Mouse (Mus musculus): ENCODE data around the gene Epb41l4b. TPM values are rescaled to one million over a fixed set of nuclear protein-coding genes. Genes with fewer than 3 reads are reported as not detected.
A peak's percentile ranks its signal among the peaks of the same experiment; 100 is the strongest.

Epb41l4b gene
- polyA plus RNA-seq, 1 experiment from 2014 or later: 10.3 TPM

- H3K4me3 ChIP-seq (ENCODE audit: low read depth, low read length): no peak overlapping the region
Measured at GRCm38 (mm10) chr4:57111411-57111810, 31.8 kb downstream of the Epb41l4b start.

GRCm38 (mm10) chr4:57109543-57109942 is 33.7 kb downstream of the Epb41l4b start:
- Histone ChIP-seq H3K9ac (replicated peaks; ENCODE audit: low read depth) (no peak overlapping the region), H3K4me2 (replicated peaks; ENCODE audit: low read depth, low read length) (no peak overlapping the region), H3K4me1 (ENCODE audit: insufficient read depth, low read depth, low read length) (peaks cover 3% of the 10 kb centered on the region; the same call in 1 of the 2 replicates), H3K36me3 (ENCODE audit: insufficient read depth, low read length) (no peaks in the 10 kb centered on the region), H3K9me3 (ENCODE audit: low read length) (no peaks in the 10 kb centered on the region), H3K27ac (ENCODE audit: low read length) (no peak overlapping the region), H3K4me3 (ENCODE audit: low read depth, low read length) (no peak overlapping the region), H3K27me3 (replicated peaks; ENCODE audit: insufficient read depth, low read length) (no peaks in the 10 kb centered on the region)
- no peak for TF ChIP-seq CTCF (IDR thresholded peaks at IDR 0.05)
- no peak for TF ChIP-seq EP300 (IDR thresholded peaks at IDR 0.05)
- no peak for ATAC-seq
- 73% methylated on average over 4 of the region's 4 CpGs for WGBS
- no peak for DNase-seq (ENCODE audit: low spot score)

More at GRCm38 (mm10) chr4:57111411-57111810, 31.8 kb downstream of the Epb41l4b start:
- ATAC-seq (no peak), DNase-seq (ENCODE audit: low spot score) (no peak)
- H3K36me3 ChIP-seq (ENCODE audit: insufficient read depth, low read length): no peaks in the 10 kb centered on the region
- TF ChIP-seq EP300 (IDR thresholded peaks at IDR 0.05) (no peak), CTCF (IDR thresholded peaks at IDR 0.05) (0 out of 2 replicates have a peak, but pooled peaks have one; percentile 7)
- H3K9me3 ChIP-seq (ENCODE audit: low read length): no peaks in the 10 kb centered on the region
- no peaks in the 10 kb centered on the region for H3K27me3 ChIP-seq (replicated peaks; ENCODE audit: insufficient read depth, low read length)
- H3K4me2 ChIP-seq (replicated peaks; ENCODE audit: low read depth, low read length): no peak overlapping the region
- no peak overlapping the region for H3K27ac ChIP-seq (ENCODE audit: low read length)
- H3K4me1 ChIP-seq (ENCODE audit: insufficient read depth, low read depth, low read length): peaks cover 3% of the 10 kb centered on the region; the same call in 1 of the 2 replicates
- H3K9ac ChIP-seq (replicated peaks; ENCODE audit: low read depth): no peak overlapping the region
- 68% methylated on average over 4 of the region's 4 CpGs for WGBS

GRCm38 (mm10) chr4:57105339-57105738 is 37.9 kb downstream of the Epb41l4b start:
- DNase-seq (ENCODE audit: low spot score) (no peak), ATAC-seq (no peak)
- H3K36me3 ChIP-seq (ENCODE audit: insufficient read depth, low read length): no peaks in the 10 kb centered on the region
- no peaks in the 10 kb centered on the region for H3K9me3 ChIP-seq (ENCODE audit: low read length)
- H3K4me1 ChIP-seq (ENCODE audit: insufficient read depth, low read depth, low read length): no peaks in the 10 kb centered on the region
- H3K4me2 ChIP-seq (replicated peaks; ENCODE audit: low read depth, low read length): no peak overlapping the region
- TF ChIP-seq CTCF (IDR thresholded peaks at IDR 0.05) (no peak), EP300 (IDR thresholded peaks at IDR 0.05) (no peak)
- WGBS: 69% methylated on average over 6 of the region's 6 CpGs
- H3K27me3 ChIP-seq (replicated peaks; ENCODE audit: insufficient read depth, low read length): no peaks in the 10 kb centered on the region
- no peak overlapping the region for H3K9ac ChIP-seq (replicated peaks; ENCODE audit: low read depth)
- H3K27ac ChIP-seq (ENCODE audit: low read length): no peak overlapping the region
- no peak overlapping the region for H3K4me3 ChIP-seq (ENCODE audit: low read depth, low read length)

GRCm38 (mm10) chr4:57103830-57104229 is 39.4 kb downstream of the Epb41l4b start:
- Histone ChIP-seq H3K4me2 (replicated peaks; ENCODE audit: low read depth, low read length) (no peak overlapping the region), H3K4me1 (ENCODE audit: insufficient read depth, low read depth, low read length) (no peaks in the 10 kb centered on the region), H3K27ac (ENCODE audit: low read length) (no peak overlapping the region), H3K4me3 (ENCODE audit: low read depth, low read length) (no peak overlapping the region), H3K9ac (replicated peaks; ENCODE audit: low read depth) (no peak overlapping the region), H3K9me3 (ENCODE audit: low read length) (no peaks in the 10 kb centered on the region), H3K36me3 (ENCODE audit: insufficient read depth, low read length) (no peaks in the 10 kb centered on the region), H3K27me3 (replicated peaks; ENCODE audit: insufficient read depth, low read length) (no peaks in the 10 kb centered on the region)
- 65% methylated on average over 4 of the region's 5 CpGs for WGBS
- ATAC-seq: no peak
- TF ChIP-seq CTCF (IDR thresholded peaks at IDR 0.05) (no peak), EP300 (IDR thresholded peaks at IDR 0.05) (no peak)
- DNase-seq (ENCODE audit: low spot score): no peak

GRCm38 (mm10) chr4:57101095-57101494 is 42.1 kb downstream of the Epb41l4b start:
- no peak for DNase-seq (ENCODE audit: low spot score)
- H3K4me2 ChIP-seq (replicated peaks; ENCODE audit: low read depth, low read length): no peak overlapping the region
- H3K27ac ChIP-seq (ENCODE audit: low read length): no peak overlapping the region
- TF ChIP-seq CTCF (IDR thresholded peaks at IDR 0.05) (no peak), EP300 (IDR thresholded peaks at IDR 0.05) (no peak)
- H3K9ac ChIP-seq (replicated peaks; ENCODE audit: low read depth): no peak overlapping the region
- no peak overlapping the region for H3K4me3 ChIP-seq (ENCODE audit: low read depth, low read length)
- WGBS: 71% methylated on average over 4 of the region's 4 CpGs
- H3K4me1 ChIP-seq (ENCODE audit: insufficient read depth, low read depth, low read length): no peaks in the 10 kb centered on the region
- ATAC-seq: no peak
- H3K27me3 ChIP-seq (replicated peaks; ENCODE audit: insufficient read depth, low read length): no peaks in the 10 kb centered on the region
- no peaks in the 10 kb centered on the region for H3K9me3 ChIP-seq (ENCODE audit: low read length)
- H3K36me3 ChIP-seq (ENCODE audit: insufficient read depth, low read length): no peaks in the 10 kb centered on the region

- no peak overlapping the region for H3K4me2 ChIP-seq (replicated peaks; ENCODE audit: low read depth, low read length)
- no peak for ATAC-seq
- H3K9ac ChIP-seq (replicated peaks; ENCODE audit: low read depth): no peak overlapping the region
- H3K27ac ChIP-seq (ENCODE audit: low read length): no peak overlapping the region
- H3K27me3 ChIP-seq (replicated peaks; ENCODE audit: insufficient read depth, low read length): no peaks in the 10 kb centered on the region
- TF ChIP-seq EP300 (IDR thresholded peaks at IDR 0.05) (no peak), CTCF (IDR thresholded peaks at IDR 0.05) (no peak)
- H3K4me3 ChIP-seq (ENCODE audit: low read depth, low read length): no peak overlapping the region
- H3K9me3 ChIP-seq (ENCODE audit: low read length): no peaks in the 10 kb centered on the region
- WGBS: 95% methylated on average over 4 of the region's 4 CpGs
- DNase-seq (ENCODE audit: low spot score): no peak
- H3K36me3 ChIP-seq (ENCODE audit: insufficient read depth, low read length): no peaks in the 10 kb centered on the region
- H3K4me1 ChIP-seq (ENCODE audit: insufficient read depth, low read depth, low read length): no peaks in the 10 kb centered on the region
Measured at GRCm38 (mm10) chr4:57097411-57097810, 45.8 kb downstream of the Epb41l4b start.

GRCm38 (mm10) chr4:57095569-57095968 is 47.7 kb downstream of the Epb41l4b start:
- Histone ChIP-seq H3K27me3 (replicated peaks; ENCODE audit: insufficient read depth, low read length) (no peaks in the 10 kb centered on the region), H3K4me1 (ENCODE audit: insufficient read depth, low read depth, low read length) (no peaks in the 10 kb centered on the region), H3K9me3 (ENCODE audit: low read length) (no peaks in the 10 kb centered on the region), H3K4me2 (replicated peaks; ENCODE audit: low read depth, low read length) (no peak overlapping the region), H3K9ac (replicated peaks; ENCODE audit: low read depth) (no peak overlapping the region), H3K36me3 (ENCODE audit: insufficient read depth, low read length) (no peaks in the 10 kb centered on the region), H3K4me3 (ENCODE audit: low read depth, low read length) (no peak overlapping the region), H3K27ac (ENCODE audit: low read length) (no peak overlapping the region)
- no peak for ATAC-seq
- DNase-seq (ENCODE audit: low spot score): no peak
- TF ChIP-seq CTCF (IDR thresholded peaks at IDR 0.05): no peak
- TF ChIP-seq EP300 (IDR thresholded peaks at IDR 0.05): no peak

All from lung, postnatal 0 days (tissue).